In the genomic region with DNA sequence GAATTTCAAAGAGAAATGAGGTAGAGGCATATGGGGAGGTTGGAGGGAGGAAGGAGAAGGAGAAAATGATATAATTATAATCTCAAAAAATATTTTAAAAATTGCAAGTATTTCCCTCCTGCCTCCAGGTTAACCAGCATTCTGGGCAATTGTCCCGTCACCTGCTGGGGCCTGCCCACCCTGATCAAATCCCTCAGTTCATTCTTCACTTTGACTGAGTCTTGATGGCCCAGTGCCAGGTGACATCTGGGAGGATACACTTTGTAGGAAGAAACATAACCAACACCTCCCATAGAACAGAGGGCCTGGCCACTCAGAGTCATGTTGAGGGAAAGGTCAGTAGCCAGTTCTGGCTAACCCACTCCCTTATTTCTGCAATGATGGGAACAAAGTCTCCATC, we compare ENCODE assay signal across 20 mouse cellular contexts.
A peak's percentile ranks its signal among the peaks of the same experiment; 100 is the strongest.
DNase-seq lines count a peak whose midpoint lies in the region; ATAC-seq and TF ChIP-seq lines count a peak whose summit lies in the region.
"Had no signal": no experiment of that assay in that cellular context is flagged by ENCODE, and none has a peak within 500 bp of the region (broad histone marks: within the 10 kb centered on the region; RNA-seq: fewer than 3 reads in every experiment).

No protein-coding gene starts in this region.

- H3K27ac ChIP-seq in cerebellum, adult 2 months (ENCODE audit: insufficient read depth, low read length), result no peak overlapping the region
- peak overlapping the region; percentile 62 for H3K27ac ChIP-seq in hindbrain, embryonic 15.5 days (replicated peaks)
- no peak overlapping the region for H3K27ac ChIP-seq in hindbrain, embryonic 16.5 days (ENCODE audit: low read depth, low read length)
- no peak overlapping the region for H3K27ac ChIP-seq in midbrain, postnatal 0 days (ENCODE audit: low read depth, low read length)
- no peak overlapping the region for H3K27ac ChIP-seq in midbrain, embryonic 14.5 days (replicated peaks; ENCODE audit: low read depth, low read length)
- H3K27ac ChIP-seq: embryonic facial prominence, embryonic 13.5 days; forebrain, embryonic 13.5 days; heart, adult 2 months; heart, embryonic 15.5 days had no signal

- H3K4me3 ChIP-seq in cerebellum, adult 2 months (replicated peaks; ENCODE audit: insufficient read depth, low read depth, low read length), result no peak overlapping the region
- H3K4me3 ChIP-seq in hindbrain, embryonic 15.5 days, result no peak overlapping the region
- no peak overlapping the region for H3K4me3 ChIP-seq in hindbrain, embryonic 16.5 days (ENCODE audit: low read length)
- H3K4me3 ChIP-seq in midbrain, postnatal 0 days (ENCODE audit: low read depth, low read length), result no peak overlapping the region
- no peak overlapping the region for H3K4me3 ChIP-seq in midbrain, embryonic 14.5 days (replicated peaks; ENCODE audit: low read depth, low read length)
- H3K4me3 ChIP-seq: embryonic facial prominence, embryonic 13.5 days; forebrain, embryonic 13.5 days; heart, adult 2 months; heart, embryonic 15.5 days had no signal

- H3K9me3 ChIP-seq in hindbrain, embryonic 15.5 days, result no peaks in the 10 kb centered on the region
- no peaks in the 10 kb centered on the region for H3K9me3 ChIP-seq in hindbrain, embryonic 16.5 days (ENCODE audit: control insufficient read depth, low read length)
- H3K9me3 ChIP-seq in midbrain, postnatal 0 days (ENCODE audit: low read length), result no peaks in the 10 kb centered on the region
- no peaks in the 10 kb centered on the region for H3K9me3 ChIP-seq in midbrain, embryonic 14.5 days (ENCODE audit: control insufficient read depth, low read length)
- H3K9me3 ChIP-seq: embryonic facial prominence, embryonic 13.5 days; forebrain, embryonic 13.5 days; G1E; heart, embryonic 15.5 days had no signal

- H3K4me1 ChIP-seq in cerebellum, adult 2 months (ENCODE audit: control insufficient read depth, insufficient read depth, low read length), result no peaks in the 10 kb centered on the region
- H3K4me1 ChIP-seq in hindbrain, embryonic 15.5 days (replicated peaks), result peaks cover 38% of the 10 kb centered on the region
- peaks cover 20% of the 10 kb centered on the region for H3K4me1 ChIP-seq in hindbrain, embryonic 16.5 days (ENCODE audit: control insufficient read depth, insufficient read depth, low read depth, low read length)
- H3K4me1 ChIP-seq in midbrain, postnatal 0 days (ENCODE audit: insufficient read depth, low read length), result peaks cover 6% of the 10 kb centered on the region
- peaks cover 29% of the 10 kb centered on the region for H3K4me1 ChIP-seq in midbrain, embryonic 14.5 days (ENCODE audit: control insufficient read depth, insufficient read depth, low read length)

- no peaks in the 10 kb centered on the region for H3K27me3 ChIP-seq in cerebellum, adult 2 months (ENCODE audit: control insufficient read depth, insufficient read depth, low read length)
- H3K27me3 ChIP-seq in hindbrain, embryonic 15.5 days, result no peaks in the 10 kb centered on the region
- H3K27me3 ChIP-seq in hindbrain, embryonic 16.5 days (replicated peaks; ENCODE audit: control insufficient read depth, insufficient read depth, low read length), result no peaks in the 10 kb centered on the region
- H3K27me3 ChIP-seq in midbrain, postnatal 0 days (ENCODE audit: insufficient read depth, low read length), result no peaks in the 10 kb centered on the region
- no peaks in the 10 kb centered on the region for H3K27me3 ChIP-seq in midbrain, embryonic 14.5 days (ENCODE audit: control insufficient read depth, insufficient read depth, low read length)
- H3K27me3 ChIP-seq: embryonic facial prominence, embryonic 13.5 days; forebrain, embryonic 13.5 days; heart, embryonic 15.5 days had no signal

- TF ChIP-seq CTCF in cerebellum, adult 2 months (IDR thresholded peaks at IDR 0.05; ENCODE audit: borderline replicate concordance, insufficient read depth, low read depth, low read length), result no peak
- no peak for TF ChIP-seq CTCF in midbrain, postnatal 0 days (IDR thresholded peaks at IDR 0.05)

- H3K9ac ChIP-seq in hindbrain, embryonic 15.5 days, result no peak overlapping the region
- no peak overlapping the region for H3K9ac ChIP-seq in hindbrain, embryonic 16.5 days (ENCODE audit: low read depth, low read length)
- H3K9ac ChIP-seq in midbrain, postnatal 0 days (replicated peaks; ENCODE audit: low read length, poor library complexity, severe bottlenecking), result no peak overlapping the region
- H3K9ac ChIP-seq in midbrain, embryonic 14.5 days (replicated peaks; ENCODE audit: low read length), result no peak overlapping the region
- H3K9ac ChIP-seq: embryonic facial prominence, embryonic 13.5 days; forebrain, embryonic 13.5 days; forebrain, postnatal 0 days; heart, embryonic 15.5 days had no signal

- no peak overlapping the region for H3K4me2 ChIP-seq in hindbrain, embryonic 15.5 days
- H3K4me2 ChIP-seq in hindbrain, embryonic 16.5 days (ENCODE audit: low read length), result no peak overlapping the region
- H3K4me2 ChIP-seq in midbrain, postnatal 0 days (ENCODE audit: low read depth, low read length, poor library complexity, severe bottlenecking), result no peak overlapping the region
- no peak overlapping the region for H3K4me2 ChIP-seq in midbrain, embryonic 14.5 days (ENCODE audit: low read length)
- H3K4me2 ChIP-seq: embryonic facial prominence, embryonic 13.5 days; forebrain, embryonic 13.5 days; heart, embryonic 11.5 days; heart, embryonic 15.5 days had no signal

- H3K36me3 ChIP-seq in hindbrain, embryonic 15.5 days, result no peaks in the 10 kb centered on the region
- no peaks in the 10 kb centered on the region for H3K36me3 ChIP-seq in hindbrain, embryonic 16.5 days (ENCODE audit: control insufficient read depth, insufficient read depth, low read length)
- H3K36me3 ChIP-seq in midbrain, postnatal 0 days (ENCODE audit: insufficient read depth, low read length), result no peaks in the 10 kb centered on the region
- peaks cover 4% of the 10 kb centered on the region; the same call in 1 of the 2 replicates for H3K36me3 ChIP-seq in midbrain, embryonic 14.5 days (ENCODE audit: control insufficient read depth, insufficient read depth, low read length)
- H3K36me3 ChIP-seq: G1E; heart, embryonic 15.5 days had no signal

- 33% methylated on average over 1 of the region's 1 CpGs for WGBS in cerebellum, adult 2 months
- WGBS in hindbrain, embryonic 15.5 days, result 76% methylated on average over 1 of the region's 1 CpGs
- 67% methylated on average over 1 of the region's 1 CpGs for WGBS in hindbrain, embryonic 16.5 days
- 78% methylated on average over 1 of the region's 1 CpGs for WGBS in midbrain, postnatal 0 days
- WGBS in midbrain, embryonic 14.5 days, result 91% methylated on average over 1 of the region's 1 CpGs

- peak; percentile 83 to 88 for DNase-seq in cerebellum, postnatal 10 days
- no peak for DNase-seq in cerebellum, adult 2 months
- DNase-seq in midbrain, postnatal 0 days (ENCODE audit: low spot score), result peak; percentile 53
- DNase-seq in midbrain, embryonic 14.5 days, result no peak
- no peak for DNase-seq in right cerebral cortex, postnatal 4 days
- DNase-seq: adrenal gland, postnatal 10 days; B cell, adult 2 months; cerebellum, adult 11-12 months; forebrain, postnatal 0 days; gastrocnemius, postnatal 14 days; heart, adult 2 months had no signal

- TF ChIP-seq POLR2A in cerebellum, adult 2 months (IDR thresholded peaks at IDR 0.05; ENCODE audit: borderline replicate concordance, insufficient read depth, low read length), result no peak

- ATAC-seq in hindbrain, embryonic 15.5 days (ENCODE audit: low FRiP score, low read depth), result no peak
- ATAC-seq in hindbrain, embryonic 16.5 days, result no peak
- ATAC-seq in midbrain, postnatal 0 days (ENCODE audit: low FRiP score), result no peak
- ATAC-seq in midbrain, embryonic 14.5 days (ENCODE audit: low FRiP score, low TSS enrichment), result no peak
- ATAC-seq: CD4-positive, CD25-positive, alpha-beta regulatory T cell, adult 4 months; forebrain, embryonic 13.5 days; forebrain, postnatal 0 days; intestine, embryonic 16.5 days had no signal

Comparison
In these comparisons a context has a peak if more than half of its experiments do, and no peak if none do; other contexts are left out.
1. DNase-seq: peak in cerebellum, postnatal 10 days (2 of 2) and midbrain, postnatal 0 days (single experiment); none in cerebellum, adult 2 months (0 of 2), midbrain, embryonic 14.5 days (single experiment) and right cerebral cortex, postnatal 4 days (single experiment).